Mouse (Mus musculus): ENCODE results near the gene 4930524J08Rik. TPM values are rescaled to one million over a fixed set of nuclear protein-coding genes. Genes with fewer than 3 reads are reported as not detected.

4930524J08Rik gene
- polyA plus RNA-seq, 1 experiment from 2014 or later: 3.5 TPM

- DNase-seq (ENCODE audit: low spot score) (no peak), ATAC-seq (no peak)
- no peaks in the 10 kb centered on the region for H3K27me3 ChIP-seq (replicated peaks; ENCODE audit: control insufficient read depth, insufficient read depth, low read length)
- no peak overlapping the region for H3K27ac ChIP-seq (ENCODE audit: low read depth, low read length)
- H3K9me3 ChIP-seq (replicated peaks; ENCODE audit: control insufficient read depth, low read length): no peaks in the 10 kb centered on the region
- H3K4me1 ChIP-seq (ENCODE audit: control insufficient read depth, insufficient read depth, low read length): no peaks in the 10 kb centered on the region
- no peaks in the 10 kb centered on the region for H3K36me3 ChIP-seq (ENCODE audit: control insufficient read depth, insufficient read depth, low read length)
- H3K9ac ChIP-seq (ENCODE audit: low read length): no peak overlapping the region
- no peak overlapping the region for H3K4me2 ChIP-seq (ENCODE audit: low read length)
- H3K4me3 ChIP-seq (ENCODE audit: low read depth, low read length): no peak overlapping the region
- 62% methylated on average over 3 of the region's 3 CpGs for WGBS
Measured at GRCm38 (mm10) chr5:100008485-100008884, 29.6 kb downstream of the 4930524J08Rik start.

DNA sequence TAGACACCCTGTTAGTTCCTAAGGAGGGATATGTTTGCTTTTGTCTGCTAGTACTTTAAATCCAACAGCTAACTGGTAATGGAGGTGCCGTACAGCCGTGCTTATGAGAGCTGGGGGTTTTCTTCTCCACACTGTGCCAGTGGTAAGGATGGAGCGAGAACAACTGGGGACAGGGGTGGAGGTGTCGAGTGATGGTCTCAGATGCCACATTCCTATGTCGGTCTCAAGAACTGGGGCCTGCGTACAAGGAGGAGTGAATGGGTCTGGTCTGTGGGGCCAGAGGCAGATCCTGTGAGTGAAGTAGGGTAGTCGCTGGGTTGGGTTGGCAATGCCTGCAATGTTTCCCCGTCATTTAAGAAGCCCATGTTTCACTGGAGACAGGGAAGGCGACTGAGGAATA is 33.7 kb downstream of the 4930524J08Rik start:
- Histone ChIP-seq H3K9me3 (replicated peaks; ENCODE audit: control insufficient read depth, low read length) (no peaks in the 10 kb centered on the region), H3K27me3 (replicated peaks; ENCODE audit: control insufficient read depth, insufficient read depth, low read length) (no peaks in the 10 kb centered on the region), H3K27ac (ENCODE audit: low read depth, low read length) (no peak overlapping the region), H3K9ac (ENCODE audit: low read length) (no peak overlapping the region), H3K36me3 (ENCODE audit: control insufficient read depth, insufficient read depth, low read length) (no peaks in the 10 kb centered on the region), H3K4me1 (ENCODE audit: control insufficient read depth, insufficient read depth, low read length) (no peaks in the 10 kb centered on the region), H3K4me3 (ENCODE audit: low read depth, low read length) (no peak overlapping the region), H3K4me2 (ENCODE audit: low read length) (no peak overlapping the region)
- DNase-seq (ENCODE audit: low spot score) (no peak), ATAC-seq (no peak)
- 92% methylated on average over 9 of the region's 9 CpGs for WGBS

DNA sequence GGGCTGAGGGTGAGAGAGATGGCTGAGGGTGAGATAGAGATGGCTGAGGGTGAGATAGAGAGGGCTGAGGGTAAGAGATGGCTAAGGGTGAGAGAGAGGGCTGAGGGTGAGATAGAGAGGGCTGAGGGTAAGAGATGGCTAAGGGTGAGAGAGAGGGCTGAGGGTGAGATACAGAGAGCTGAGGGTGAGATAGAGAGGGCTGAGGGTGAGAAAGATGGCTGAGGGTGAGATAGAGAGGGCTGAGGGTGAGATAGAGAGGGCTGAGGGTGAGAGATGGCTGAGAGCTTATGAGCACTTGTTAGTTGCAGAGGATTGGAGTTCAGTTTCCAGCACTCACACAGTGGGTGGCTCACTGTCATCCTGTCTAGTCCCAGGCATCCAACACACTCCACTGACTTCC is 41.2 kb downstream of the 4930524J08Rik start:
- Histone ChIP-seq H3K4me3 (ENCODE audit: low read depth, low read length) (no peak overlapping the region), H3K9ac (ENCODE audit: low read length) (no peak overlapping the region), H3K27me3 (replicated peaks; ENCODE audit: control insufficient read depth, insufficient read depth, low read length) (no peaks in the 10 kb centered on the region), H3K4me1 (ENCODE audit: control insufficient read depth, insufficient read depth, low read length) (no peaks in the 10 kb centered on the region), H3K9me3 (replicated peaks; ENCODE audit: control insufficient read depth, low read length) (no peaks in the 10 kb centered on the region), H3K36me3 (ENCODE audit: control insufficient read depth, insufficient read depth, low read length) (no peaks in the 10 kb centered on the region), H3K27ac (ENCODE audit: low read depth, low read length) (no peak overlapping the region), H3K4me2 (ENCODE audit: low read length) (no peak overlapping the region)
- DNase-seq (ENCODE audit: low spot score): no peak
- no peak for ATAC-seq

- no peak for ATAC-seq
- Histone ChIP-seq H3K9me3 (replicated peaks; ENCODE audit: control insufficient read depth, low read length) (no peaks in the 10 kb centered on the region), H3K4me2 (ENCODE audit: low read length) (no peak overlapping the region), H3K4me3 (ENCODE audit: low read depth, low read length) (no peak overlapping the region), H3K4me1 (ENCODE audit: control insufficient read depth, insufficient read depth, low read length) (no peaks in the 10 kb centered on the region), H3K27me3 (replicated peaks; ENCODE audit: control insufficient read depth, insufficient read depth, low read length) (no peaks in the 10 kb centered on the region), H3K9ac (ENCODE audit: low read length) (no peak overlapping the region), H3K27ac (ENCODE audit: low read depth, low read length) (no peak overlapping the region), H3K36me3 (ENCODE audit: control insufficient read depth, insufficient read depth, low read length) (no peaks in the 10 kb centered on the region)
- DNase-seq (ENCODE audit: low spot score): no peak
- WGBS: 64% methylated on average over 5 of the region's 5 CpGs
Measured at GRCm38 (mm10) chr5:100024403-100024802, 45.5 kb downstream of the 4930524J08Rik start.

DNA sequence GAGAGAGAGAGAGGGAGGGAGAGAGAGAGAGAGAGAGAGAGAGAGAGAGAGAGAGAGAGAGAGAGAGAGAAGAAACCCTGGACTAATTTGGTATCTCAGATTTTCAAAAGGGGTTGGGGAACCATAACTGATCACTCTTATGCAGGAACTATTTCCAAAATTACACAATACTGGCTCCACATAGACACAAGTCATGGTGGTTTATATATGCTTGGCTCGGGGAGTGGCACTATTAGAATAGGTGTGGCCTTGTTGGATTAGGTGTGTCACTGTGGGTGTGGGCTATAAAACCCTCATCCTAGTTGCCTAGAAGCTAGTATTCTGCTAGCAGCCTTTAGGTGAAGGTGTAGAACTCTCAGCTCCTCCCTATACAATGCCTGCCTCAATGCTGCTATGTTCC is 46.0 kb downstream of the 4930524J08Rik start:
- Histone ChIP-seq H3K27me3 (replicated peaks; ENCODE audit: control insufficient read depth, insufficient read depth, low read length) (no peaks in the 10 kb centered on the region), H3K4me1 (ENCODE audit: control insufficient read depth, insufficient read depth, low read length) (no peaks in the 10 kb centered on the region), H3K9me3 (replicated peaks; ENCODE audit: control insufficient read depth, low read length) (no peaks in the 10 kb centered on the region), H3K4me3 (ENCODE audit: low read depth, low read length) (no peak overlapping the region), H3K9ac (ENCODE audit: low read length) (no peak overlapping the region), H3K4me2 (ENCODE audit: low read length) (no peak overlapping the region), H3K36me3 (ENCODE audit: control insufficient read depth, insufficient read depth, low read length) (no peaks in the 10 kb centered on the region), H3K27ac (ENCODE audit: low read depth, low read length) (no peak overlapping the region)
- no peak for ATAC-seq
- no peak for DNase-seq (ENCODE audit: low spot score)
- 96% methylated on average over 1 of the region's 1 CpGs for WGBS

Other genes with a start within 250 kb of the 4930524J08Rik start
- 97.5 and 105 TPM in 2 replicates for gene Rasgef1b, start 250.0 kb upstream of the 4930524J08Rik start, polyA plus RNA-seq (2014; fragmentation: Nextera tagmentation; extraction: Ambion mirVana)
- gene Vamp9, start 72.8 kb upstream of the 4930524J08Rik start, polyA plus RNA-seq (2014; fragmentation: Nextera tagmentation; extraction: Ambion mirVana): 0.75 and 0.83 TPM in 2 replicates
- gene Hnrnpd, start 123 bp upstream of the 4930524J08Rik start, polyA plus RNA-seq (2014; fragmentation: Nextera tagmentation; extraction: Ambion mirVana): 153 TPM in 2 replicates
- gene Hnrnpdl, start 60.6 kb downstream of the 4930524J08Rik start, polyA plus RNA-seq (2014; fragmentation: Nextera tagmentation; extraction: Ambion mirVana): 244 and 250 TPM in 2 replicates
- 53.2 and 60.2 TPM in 2 replicates for gene Enoph1, start 60.9 kb downstream of the 4930524J08Rik start, polyA plus RNA-seq (2014; fragmentation: Nextera tagmentation; extraction: Ambion mirVana)
- 17.0 and 21.8 TPM in 2 replicates for gene Tmem150c, start 180.7 kb downstream of the 4930524J08Rik start, polyA plus RNA-seq (2014; fragmentation: Nextera tagmentation; extraction: Ambion mirVana)

Measured in forebrain, embryonic 14.5 days (tissue).